Mouse (Mus musculus) right cerebral cortex, adult 2 months (tissue): Measurements from ENCODE around the gene Ankrd44.

Experiments
- DNase-seq, 2 experiments: peaks; one replicate each; pipeline ENCODE4 v3.0.0; 2021 to 2022; ENCODE audit warnings: low spot score in 2 of 2

The Ankrd44 gene

GRCm38 (mm10) chr1:54762216-54762807, 163.9 kb downstream of the Ankrd44 start:
- no peak for DNase-seq

- no peak for DNase-seq
Measured at GRCm38 (mm10) chr1:54759841-54760240, 166.3 kb downstream of the Ankrd44 start.

GRCm38 (mm10) chr1:54757291-54757690, 168.9 kb downstream of the Ankrd44 start:
- no peak for DNase-seq

GRCm38 (mm10) chr1:54755690-54756365, 170.4 kb downstream of the Ankrd44 start:
- no peak for DNase-seq

DNA sequence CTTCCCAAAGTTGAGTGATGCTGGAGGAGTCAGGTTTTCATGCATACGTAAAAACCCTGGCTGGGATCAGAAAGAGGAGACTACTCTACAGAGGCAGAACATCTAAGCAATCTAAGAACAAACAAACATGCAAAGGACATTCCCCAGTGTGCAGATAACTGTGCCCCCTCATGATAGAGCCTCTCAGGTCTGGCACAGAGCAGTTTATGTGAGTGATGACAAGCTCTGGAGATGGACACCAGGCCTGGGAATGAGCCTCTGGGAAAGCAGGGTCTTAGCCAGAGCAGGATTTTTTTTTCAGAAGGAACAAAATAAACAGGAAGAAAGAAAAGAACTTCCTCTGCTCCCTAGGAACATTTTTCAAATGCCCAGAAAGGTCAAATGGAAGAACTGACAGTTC, 176.2 kb downstream of the Ankrd44 start:
- no peak for DNase-seq

DNA sequence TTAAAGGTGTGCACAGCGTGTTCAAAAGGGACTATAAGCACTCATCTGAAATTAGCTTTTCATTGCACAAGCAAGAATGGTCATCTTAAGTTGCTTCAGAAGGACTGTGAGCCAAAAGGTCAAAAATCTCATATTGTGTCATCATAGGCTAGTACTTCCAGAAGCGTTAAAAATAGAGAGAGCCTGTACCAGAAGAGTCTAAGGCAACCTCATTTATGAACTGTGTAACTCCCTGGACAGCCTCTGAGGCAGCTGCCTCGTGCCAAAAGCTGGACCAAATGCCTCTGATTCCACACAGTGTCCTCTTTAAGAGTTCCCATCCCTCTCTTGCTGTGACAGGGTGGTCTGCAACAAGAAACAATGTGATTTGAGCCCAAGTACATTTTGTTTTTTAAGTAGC, 176.7 kb downstream of the Ankrd44 start:
- DNase-seq: no peak

- DNase-seq: peak in 1 of 2 experiments; percentile 22
Measured at GRCm38 (mm10) chr1:54747785-54748420, 178.3 kb downstream of the Ankrd44 start.

GRCm38 (mm10) chr1:54745666-54746065, 180.5 kb downstream of the Ankrd44 start:
- no peak for DNase-seq

DNA sequence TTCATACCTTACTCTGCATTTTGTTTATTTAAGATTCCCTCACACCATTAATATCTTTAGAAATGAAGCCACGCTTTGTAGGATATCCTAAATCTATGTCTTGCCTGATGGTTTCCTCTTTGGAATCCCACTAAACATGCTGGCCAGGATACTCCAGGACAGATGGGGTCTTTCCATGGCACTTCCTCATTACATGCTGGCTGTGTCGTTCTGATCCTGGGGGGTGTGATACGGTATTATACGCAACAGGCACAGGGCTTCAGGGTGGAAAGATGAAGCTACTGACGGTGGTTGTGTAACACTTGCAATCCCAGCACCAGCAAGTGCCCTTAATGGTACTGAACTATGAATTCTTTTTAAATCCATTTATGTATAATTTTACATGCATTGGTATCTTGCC, 182.0 kb downstream of the Ankrd44 start:
- DNase-seq: no peak

DNA sequence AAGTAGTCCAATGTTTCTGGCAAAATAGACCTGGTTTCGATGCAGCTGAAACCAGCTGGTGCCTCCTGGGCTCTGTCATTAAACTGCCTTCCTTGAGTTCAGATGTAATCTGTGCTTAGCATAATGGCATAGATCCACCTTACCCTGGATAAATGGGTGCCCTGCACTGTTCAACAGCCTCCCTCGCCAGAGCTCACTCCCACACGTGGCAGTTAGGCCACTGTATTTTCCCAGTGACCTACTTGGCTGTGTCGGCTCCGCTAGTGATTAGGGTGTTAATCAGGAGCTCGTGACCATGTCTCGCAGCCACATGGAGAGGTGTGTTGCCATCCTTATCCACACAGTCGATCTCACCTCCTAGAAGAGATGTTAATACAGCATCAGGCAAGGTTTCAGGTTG, 183.1 kb downstream of the Ankrd44 start:
- no peak for DNase-seq

DNA sequence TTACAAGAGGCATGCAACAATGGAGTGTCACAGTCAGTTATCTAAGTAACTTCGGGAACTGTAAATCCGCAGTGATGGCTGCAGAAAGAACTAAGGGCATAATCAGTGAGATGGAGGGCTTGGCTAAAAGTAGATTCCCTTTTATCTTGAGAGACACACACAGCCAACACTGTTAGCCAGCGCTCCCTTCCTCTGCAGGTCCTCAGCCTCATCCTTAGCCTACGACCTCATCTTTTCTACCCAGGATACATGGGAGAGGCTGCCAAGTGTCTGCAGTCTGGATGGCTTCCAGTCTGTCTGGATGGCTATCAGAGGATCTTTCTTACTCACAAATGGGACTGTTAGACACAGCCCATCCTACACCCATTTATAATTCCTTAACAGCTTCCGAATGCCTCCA, 185.3 kb downstream of the Ankrd44 start:
- no peak for DNase-seq

- DNase-seq: no peak
Measured at GRCm38 (mm10) chr1:54737472-54737871, 188.7 kb downstream of the Ankrd44 start.

DNA sequence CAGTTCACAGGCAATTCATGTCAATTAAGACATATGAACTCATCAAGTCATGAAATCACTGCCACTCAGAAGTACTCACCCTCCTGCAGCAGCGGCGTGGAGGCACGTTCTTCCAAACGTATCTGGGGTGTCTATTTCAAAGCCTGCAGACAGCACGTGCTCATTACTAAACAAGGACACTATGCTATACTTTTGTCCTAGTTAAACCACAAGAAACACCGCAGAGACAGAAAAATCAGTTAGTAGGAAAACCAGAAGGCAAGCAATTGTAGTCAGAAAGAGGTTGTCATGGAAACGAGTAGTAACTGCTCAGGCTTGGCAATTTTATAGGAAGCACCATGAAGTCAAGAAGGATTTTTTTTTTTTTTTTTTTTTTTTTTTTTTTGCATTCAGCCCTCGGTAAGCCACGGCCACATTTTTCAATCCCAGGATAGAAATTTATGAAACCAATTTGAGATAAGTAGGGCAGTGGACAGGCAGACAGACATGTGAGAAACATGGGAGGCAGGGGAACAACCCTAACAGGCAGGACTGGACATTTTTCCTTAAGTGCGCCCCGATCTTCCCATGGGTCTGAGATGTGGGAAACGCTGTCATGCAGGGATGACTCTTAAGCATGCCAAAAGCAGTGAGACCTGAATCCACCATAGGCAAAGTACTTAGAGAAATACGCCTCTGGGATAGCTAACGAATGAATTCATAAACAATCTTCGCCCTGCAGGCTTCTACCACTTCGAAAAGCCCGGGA, 191.1 kb downstream of the Ankrd44 start:
- peak; percentile 13 for DNase-seq

DNA sequence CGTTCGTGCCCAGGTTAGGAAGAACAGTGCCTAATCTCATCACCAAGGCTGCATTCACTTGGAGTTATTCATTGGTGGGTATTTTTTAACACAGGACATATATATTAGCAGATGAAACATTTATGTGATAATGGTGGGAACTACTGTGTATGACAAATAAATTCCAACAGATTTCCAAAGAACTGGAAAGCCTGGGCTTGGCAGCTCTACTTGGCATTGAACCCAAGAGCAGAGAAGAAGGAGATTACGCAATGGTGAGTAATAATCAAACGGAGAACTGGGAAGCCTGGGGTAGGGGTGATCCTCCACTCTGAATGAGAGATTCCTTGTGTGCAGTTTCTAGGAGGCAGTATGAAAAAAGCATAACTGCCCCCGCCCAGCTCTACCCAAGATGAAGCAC, 196.9 kb downstream of the Ankrd44 start:
- DNase-seq: no peak

- DNase-seq: no peak
Measured at GRCm38 (mm10) chr1:54726555-54726954, 199.6 kb downstream of the Ankrd44 start.

DNA sequence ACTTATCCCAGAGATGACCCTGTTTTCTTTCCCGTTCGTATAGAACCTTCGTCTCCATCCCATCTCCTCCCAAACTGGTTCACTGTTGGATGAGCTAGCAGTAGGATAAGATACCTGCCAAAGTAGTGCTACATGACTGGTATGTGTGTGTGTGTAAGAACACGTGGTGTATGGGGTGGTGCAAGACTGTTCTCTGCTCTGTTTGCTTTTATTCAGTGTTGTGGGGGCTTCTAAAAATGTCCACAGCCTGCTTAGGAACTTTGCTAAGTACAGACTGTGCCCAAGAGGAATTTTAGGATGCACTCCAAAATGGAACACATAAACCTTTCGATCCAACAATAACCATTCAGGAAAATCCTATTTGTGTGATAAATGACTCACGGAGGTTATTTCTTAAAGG, 209.3 kb downstream of the Ankrd44 start:
- no peak for DNase-seq

GRCm38 (mm10) chr1:54715061-54715760, 211.0 kb downstream of the Ankrd44 start:
- no peak for DNase-seq

- DNase-seq: peak in 1 of 2 experiments; percentile 30
Measured at GRCm38 (mm10) chr1:54713231-54714173, 212.7 kb downstream of the Ankrd44 start.

DNA sequence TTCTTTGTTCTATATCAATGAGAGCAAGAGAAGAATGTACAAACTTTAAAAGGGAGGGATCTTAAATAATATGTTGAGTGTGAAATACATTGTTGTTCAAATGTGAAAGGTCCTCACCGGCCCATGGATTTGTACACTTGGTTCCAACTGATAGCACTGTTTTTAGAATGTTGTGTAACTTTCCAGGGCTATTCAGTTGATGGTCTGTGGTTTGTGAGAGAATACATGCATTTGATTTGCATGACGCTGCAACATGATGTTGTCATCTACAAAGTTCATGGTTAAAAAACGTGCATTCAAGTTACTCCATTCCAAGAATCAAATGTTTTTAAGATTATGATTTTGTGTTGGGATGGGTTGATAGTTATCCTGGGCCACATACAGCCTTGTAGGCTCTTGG, 214.6 kb downstream of the Ankrd44 start:
- no peak for DNase-seq

DNA sequence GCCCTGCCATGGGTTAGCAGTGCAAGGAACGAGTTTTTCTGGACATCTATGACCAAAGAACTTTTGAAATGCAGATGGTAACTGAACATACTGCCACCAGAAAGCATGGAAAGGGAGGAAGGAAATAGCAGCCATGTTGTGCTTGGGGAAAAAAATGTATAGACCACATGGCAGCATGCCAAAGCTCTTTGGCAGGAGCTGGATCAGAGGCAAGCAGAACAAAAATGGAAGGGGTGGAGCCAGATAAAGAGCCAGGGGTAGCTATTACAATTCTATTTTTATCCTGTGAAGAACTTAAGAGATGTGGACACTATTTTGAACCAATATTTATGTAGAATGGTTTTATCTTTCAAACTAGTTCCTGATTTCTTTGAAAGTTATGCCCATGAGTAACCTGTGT, 215.6 kb downstream of the Ankrd44 start:
- no peak for DNase-seq
